Mouse (Mus musculus): ENCODE measurements around the gene Rbfox2. TPM values are rescaled to one million over a fixed set of nuclear protein-coding genes. Genes with fewer than 3 reads are reported as not detected.
A peak's percentile ranks its signal among the peaks of the same experiment; 100 is the strongest.
"Not testable (repeated sequence)": the region's sequence is repeated elsewhere in the genome, so short reads cannot be mapped to it uniquely, and the experiment has no call there.

Gene Rbfox2
- polyA plus RNA-seq, 1 experiment from 2014 or later: 76.2 TPM

DNA sequence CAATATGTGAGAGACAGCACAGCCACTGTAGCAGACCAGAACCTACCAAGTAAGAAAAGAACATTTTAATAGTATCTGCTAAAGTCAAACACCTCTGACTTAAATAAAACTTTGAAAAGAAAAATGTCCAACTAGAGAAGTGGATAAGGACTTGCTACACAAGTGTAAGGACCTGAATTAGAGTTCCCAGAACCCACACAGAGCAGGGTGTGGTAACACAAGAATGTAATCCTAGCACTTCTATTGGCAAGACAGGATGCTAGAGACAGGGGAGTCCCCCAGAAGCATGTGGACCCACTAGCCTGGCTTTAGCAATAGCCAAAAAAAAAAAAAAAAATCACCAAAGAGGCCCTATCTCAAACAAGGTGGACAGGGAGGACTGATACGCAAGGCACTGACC, 26.7 kb downstream of the Rbfox2 start:
- Histone ChIP-seq H3K4me3 (no peak overlapping the region), H3K9me3 (no peaks in the 10 kb centered on the region), H3K4me1 (peaks cover 51% of the 10 kb centered on the region), H3K27ac (no peak overlapping the region), H3K36me3 (no peaks in the 10 kb centered on the region), H3K27me3 (ENCODE audit: insufficient read depth, poor library complexity, severe bottlenecking) (no peaks in the 10 kb centered on the region)
- 72% methylated on average over 1 of the region's 1 CpGs for WGBS
- DNase-seq (ENCODE audit: low spot score): no peak

DNA sequence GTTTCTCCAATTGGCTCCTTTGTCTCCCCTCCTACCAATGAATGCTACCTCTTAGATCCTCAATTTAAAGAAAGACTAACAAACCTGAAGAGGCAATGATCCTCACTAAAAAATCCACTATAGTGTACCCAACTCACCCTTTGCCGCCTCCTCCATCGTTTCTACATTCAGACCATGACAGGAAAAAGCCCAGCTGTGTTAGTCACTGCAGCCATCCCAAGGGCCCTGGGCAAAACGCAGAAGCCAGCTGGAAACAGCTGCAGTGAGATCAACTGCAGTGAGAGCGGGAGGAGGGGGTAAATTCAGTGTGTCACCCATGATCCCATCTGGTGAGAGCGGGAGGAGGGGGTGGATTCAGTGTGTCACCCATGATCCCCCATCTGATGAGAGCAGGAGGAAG, 28.0 kb downstream of the Rbfox2 start:
- Histone ChIP-seq H3K4me3 (no peak overlapping the region), H3K9me3 (no peaks in the 10 kb centered on the region), H3K27ac (no peak overlapping the region), H3K36me3 (no peaks in the 10 kb centered on the region), H3K27me3 (ENCODE audit: insufficient read depth, poor library complexity, severe bottlenecking) (no peaks in the 10 kb centered on the region), H3K4me1 (peaks cover 60% of the 10 kb centered on the region)
- no peak for DNase-seq (ENCODE audit: low spot score)
- 71% methylated on average over 5 of the region's 5 CpGs for WGBS

DNA sequence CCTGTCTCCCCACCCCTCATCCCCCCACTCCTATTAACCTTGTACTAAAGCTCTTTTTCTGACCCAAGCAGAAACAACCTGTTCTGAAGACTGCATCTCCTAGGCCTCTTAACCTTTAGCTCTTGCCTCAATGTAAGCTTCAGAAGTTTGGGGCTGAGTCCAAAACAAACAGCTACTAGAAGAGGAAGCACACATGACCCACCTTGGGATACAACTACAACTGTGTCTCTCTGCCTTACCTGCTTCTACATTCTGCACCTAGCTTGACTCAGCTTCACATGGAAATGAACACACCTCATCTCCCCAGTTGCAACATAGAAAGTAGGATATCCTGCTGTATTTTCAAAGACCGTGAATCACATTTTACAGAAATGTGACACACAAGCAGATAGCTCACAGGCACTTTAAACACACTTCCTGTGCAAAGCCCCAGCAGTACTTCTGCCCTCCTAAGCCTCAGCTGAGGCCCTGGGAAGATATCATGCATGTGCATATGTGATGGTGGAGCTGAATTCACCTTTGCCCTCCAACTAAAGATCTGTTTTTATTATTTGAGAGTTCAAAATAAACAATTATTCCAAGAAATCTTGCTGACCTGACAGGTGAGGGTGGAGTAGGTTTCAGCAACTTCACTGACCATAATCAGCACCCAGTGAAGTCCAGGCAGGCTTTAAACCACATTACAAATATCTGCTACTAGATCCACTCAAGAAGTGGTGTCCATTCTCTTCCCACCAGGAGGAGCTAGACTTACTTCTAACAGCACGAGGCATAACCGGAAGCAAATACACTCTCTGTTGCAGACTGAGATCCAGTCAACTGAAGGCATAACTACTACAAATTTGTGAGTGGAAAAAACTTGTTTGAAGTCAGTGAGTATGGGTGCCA, 29.7 kb downstream of the Rbfox2 start:
- H3K4me3 ChIP-seq: no peak overlapping the region
- no peaks in the 10 kb centered on the region for H3K9me3 ChIP-seq
- 53% methylated on average over 3 of the region's 3 CpGs for WGBS
- H3K27me3 ChIP-seq (ENCODE audit: insufficient read depth, poor library complexity, severe bottlenecking): no peaks in the 10 kb centered on the region
- peaks cover 54% of the 10 kb centered on the region for H3K4me1 ChIP-seq
- DNase-seq (ENCODE audit: low spot score): no peak
- no peaks in the 10 kb centered on the region for H3K36me3 ChIP-seq
- no peak overlapping the region for H3K27ac ChIP-seq

DNA sequence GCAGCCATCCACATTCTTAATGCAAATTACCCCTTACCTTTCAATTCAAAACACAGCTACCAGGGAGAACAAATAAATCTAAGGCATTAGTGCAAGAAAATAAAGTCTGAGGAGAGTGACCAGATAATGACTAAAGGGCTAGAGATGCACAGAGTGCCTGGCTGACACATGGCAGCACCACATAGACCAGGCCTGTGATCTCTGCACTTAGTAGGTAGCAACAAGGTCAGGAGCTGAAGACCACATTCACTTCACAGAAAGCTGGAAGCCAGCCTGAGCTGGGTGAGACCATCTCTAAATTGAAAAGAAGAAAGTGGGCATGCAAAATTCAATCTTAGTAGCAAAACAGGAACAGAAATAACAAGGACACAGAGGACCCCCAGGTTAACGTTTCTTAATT, 30.5 kb downstream of the Rbfox2 start:
- 81% methylated on average over 1 of the region's 1 CpGs for WGBS

DNA sequence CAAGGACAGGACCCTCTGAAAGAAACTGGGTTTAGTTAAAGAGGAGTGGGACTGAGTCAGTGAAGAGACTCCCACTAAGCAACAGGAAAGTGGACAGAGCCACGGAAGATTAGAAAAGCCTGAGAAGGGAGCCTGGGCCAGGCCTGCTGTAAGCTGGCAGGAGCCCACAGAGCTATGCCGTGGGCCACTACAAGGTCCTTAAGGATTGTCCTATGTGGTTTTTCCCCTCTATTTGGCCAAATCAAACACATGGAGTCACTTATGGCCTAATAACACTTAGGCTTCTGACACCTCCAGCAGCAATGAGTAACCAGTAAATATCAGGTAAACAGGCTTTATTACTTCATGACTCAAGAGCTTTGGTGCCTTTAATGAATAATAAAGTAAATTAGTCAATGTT, 31.2 kb downstream of the Rbfox2 start:
- WGBS: 78% methylated on average over 2 of the region's 2 CpGs
- DNase-seq (ENCODE audit: low spot score): no peak
- Histone ChIP-seq H3K9me3 (no peaks in the 10 kb centered on the region), H3K36me3 (no peaks in the 10 kb centered on the region), H3K4me3 (no peak overlapping the region), H3K27me3 (ENCODE audit: insufficient read depth, poor library complexity, severe bottlenecking) (no peaks in the 10 kb centered on the region), H3K4me1 (peaks cover 47% of the 10 kb centered on the region), H3K27ac (no peak overlapping the region)

More for the DNA sequence above, 30.5 kb downstream of the Rbfox2 start:
- Histone ChIP-seq H3K27me3 (ENCODE audit: insufficient read depth, poor library complexity, severe bottlenecking) (no peaks in the 10 kb centered on the region), H3K9me3 (no peaks in the 10 kb centered on the region), H3K27ac (no peak overlapping the region), H3K36me3 (no peaks in the 10 kb centered on the region), H3K4me1 (peaks cover 53% of the 10 kb centered on the region), H3K4me3 (no peak overlapping the region)
- no peak for DNase-seq (ENCODE audit: low spot score)

DNA sequence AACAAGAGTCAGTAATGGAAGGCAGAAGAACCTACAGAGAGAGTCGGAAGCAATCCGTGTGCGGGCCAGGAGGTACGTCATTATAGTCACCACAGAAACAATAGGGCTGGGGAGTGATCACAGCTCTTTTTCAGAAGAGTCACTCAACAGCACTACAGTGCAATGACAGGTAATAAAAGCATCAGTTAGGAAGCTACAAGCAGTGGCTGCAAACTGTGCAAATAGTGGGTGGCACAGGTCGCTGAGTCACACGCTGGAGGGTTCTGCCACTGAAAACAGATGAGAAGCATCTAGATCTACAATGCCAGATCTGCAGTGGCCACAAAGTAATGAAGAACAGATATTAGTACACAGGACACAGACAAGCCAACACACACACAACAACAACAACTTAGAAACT, 32.9 kb downstream of the Rbfox2 start:
- H3K4me3 ChIP-seq: no peak overlapping the region
- H3K27me3 ChIP-seq (ENCODE audit: insufficient read depth, poor library complexity, severe bottlenecking): no peaks in the 10 kb centered on the region
- H3K9me3 ChIP-seq: no peaks in the 10 kb centered on the region
- no peaks in the 10 kb centered on the region for H3K36me3 ChIP-seq
- WGBS: 83% methylated on average over 6 of the region's 6 CpGs
- DNase-seq (ENCODE audit: low spot score): no peak
- no peak overlapping the region for H3K27ac ChIP-seq
- peaks cover 42% of the 10 kb centered on the region for H3K4me1 ChIP-seq

DNA sequence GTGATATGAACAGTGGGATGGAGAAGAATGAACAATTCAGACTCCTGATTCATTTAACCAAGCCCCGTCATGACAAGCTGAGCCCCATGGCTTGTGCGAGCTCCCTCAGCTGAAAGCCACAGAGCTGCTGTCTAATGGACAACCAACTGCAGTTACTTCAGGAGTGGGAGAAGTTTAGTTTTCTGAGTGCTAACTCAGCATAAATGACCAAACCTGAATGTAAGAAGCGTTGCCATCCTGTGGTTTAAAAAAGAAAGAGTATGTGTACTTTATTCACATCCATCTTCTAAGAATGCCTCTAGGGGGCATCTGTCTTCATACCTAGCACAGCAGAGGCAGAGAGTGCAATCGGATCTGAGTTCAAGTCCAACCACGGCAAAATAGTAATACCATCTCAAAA, 35.5 kb downstream of the Rbfox2 start:
- Histone ChIP-seq H3K4me1 (peaks cover 47% of the 10 kb centered on the region), H3K27me3 (ENCODE audit: insufficient read depth, poor library complexity, severe bottlenecking) (no peaks in the 10 kb centered on the region), H3K4me3 (no peak overlapping the region), H3K36me3 (no peaks in the 10 kb centered on the region), H3K27ac (no peak overlapping the region), H3K9me3 (no peaks in the 10 kb centered on the region)
- no peak for DNase-seq (ENCODE audit: low spot score)
- WGBS: 92% methylated on average over 5 of the region's 5 CpGs

DNA sequence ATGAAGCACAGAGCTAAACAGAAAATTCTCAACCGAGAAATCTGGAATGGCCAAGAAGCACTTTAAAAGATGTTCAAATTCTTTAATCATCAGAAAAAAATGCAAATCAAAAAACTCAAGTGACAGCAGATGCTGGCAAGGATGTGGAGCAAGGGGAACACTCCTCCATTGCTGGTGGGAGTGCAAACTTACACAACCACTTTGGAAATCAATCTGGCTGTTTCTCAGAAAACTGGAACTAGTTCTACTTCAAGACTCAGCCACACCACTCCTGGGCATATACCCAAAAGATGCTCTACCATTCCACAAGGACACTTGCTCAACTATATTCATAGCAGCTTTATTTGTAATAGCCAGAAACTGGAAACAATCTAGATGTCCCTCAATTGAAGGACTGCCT, 37.3 kb downstream of the Rbfox2 start:
- H3K9me3 ChIP-seq; H3K4me3 ChIP-seq; H3K27ac ChIP-seq; H3K27me3 ChIP-seq (ENCODE audit: insufficient read depth, poor library complexity, severe bottlenecking); DNase-seq (ENCODE audit: low spot score); H3K36me3 ChIP-seq: not testable (repeated sequence)
- WGBS: 88% methylated on average over 1 of the region's 1 CpGs
- peaks cover 48% of the 10 kb centered on the region for H3K4me1 ChIP-seq

DNA sequence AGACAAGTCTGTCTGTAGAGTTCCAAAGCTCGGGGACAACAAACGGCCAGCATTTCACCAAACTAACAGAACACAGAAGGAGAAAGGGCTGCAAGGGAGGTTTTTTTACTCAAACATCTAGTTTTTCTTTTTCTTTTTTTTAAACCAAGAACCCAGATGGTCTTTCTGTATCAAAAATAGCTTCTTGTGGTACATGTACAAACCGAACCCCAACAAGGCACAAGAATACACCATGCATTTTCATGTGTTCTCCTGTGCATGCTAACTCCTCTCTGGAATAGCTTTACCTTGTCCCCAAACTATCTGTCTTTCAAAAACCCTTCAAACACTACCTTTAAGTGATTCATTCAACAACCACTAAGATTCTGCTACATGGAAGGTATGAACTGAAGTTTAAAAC, 38.4 kb downstream of the Rbfox2 start:
- WGBS: 85% methylated on average over 3 of the region's 3 CpGs
- Histone ChIP-seq H3K36me3 (no peaks in the 10 kb centered on the region), H3K27ac (no peak overlapping the region; the same call in 1 of the 2 replicates), H3K9me3 (no peaks in the 10 kb centered on the region), H3K4me1 (peaks cover 39% of the 10 kb centered on the region), H3K4me3 (no peak overlapping the region), H3K27me3 (ENCODE audit: insufficient read depth, poor library complexity, severe bottlenecking) (no peaks in the 10 kb centered on the region)
- DNase-seq (ENCODE audit: low spot score): no peak

DNA sequence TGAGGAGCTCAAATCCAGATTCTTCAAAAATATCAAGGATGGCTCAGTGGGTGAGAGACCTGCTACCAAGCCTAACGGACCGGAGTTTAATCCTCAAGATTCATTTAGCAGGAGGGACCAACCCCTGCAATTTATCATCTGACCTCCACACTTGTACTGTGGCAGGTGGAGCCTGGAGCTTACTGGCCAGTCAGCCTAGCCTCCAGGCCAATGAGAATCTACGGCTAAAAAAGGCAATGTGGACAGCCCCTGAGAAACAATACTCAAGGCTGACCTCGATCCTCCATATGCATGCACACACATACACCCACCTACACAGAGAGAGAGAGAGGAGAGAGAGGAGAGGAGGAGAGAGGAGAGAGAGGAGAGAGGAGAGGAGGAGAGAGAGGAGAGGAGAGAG, 41.5 kb downstream of the Rbfox2 start:
- Histone ChIP-seq H3K9me3 (no peaks in the 10 kb centered on the region), H3K36me3 (no peaks in the 10 kb centered on the region), H3K27me3 (ENCODE audit: insufficient read depth, poor library complexity, severe bottlenecking) (no peaks in the 10 kb centered on the region), H3K4me3 (no peak overlapping the region), H3K4me1 (peaks cover 39% of the 10 kb centered on the region), H3K27ac (peak overlapping the region; percentile 60)
- DNase-seq (ENCODE audit: low spot score): peak; percentile 81
- 31% methylated on average over 4 of the region's 4 CpGs for WGBS

DNA sequence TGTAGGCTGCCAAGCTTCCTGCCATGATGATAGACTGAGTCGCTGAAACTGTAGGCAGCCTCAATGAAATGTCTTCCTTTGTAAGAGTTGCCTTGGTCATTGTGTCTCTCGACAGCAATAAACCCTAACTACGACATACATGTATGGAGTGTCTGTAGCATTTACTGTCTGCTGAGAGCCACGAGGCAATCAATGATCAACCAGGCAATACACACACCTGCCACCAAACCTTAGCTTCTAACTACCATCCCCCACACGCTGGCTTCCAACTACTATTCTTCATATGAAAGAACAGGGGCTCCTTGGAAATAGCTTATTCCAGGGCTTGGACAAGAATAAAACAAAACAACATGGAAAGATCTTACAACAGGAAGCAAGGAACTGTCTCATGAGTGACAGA, 42.5 kb downstream of the Rbfox2 start:
- H3K36me3 ChIP-seq: no peaks in the 10 kb centered on the region
- H3K4me3 ChIP-seq: no peak overlapping the region
- H3K27me3 ChIP-seq (ENCODE audit: insufficient read depth, poor library complexity, severe bottlenecking): no peaks in the 10 kb centered on the region
- H3K4me1 ChIP-seq: peaks cover 39% of the 10 kb centered on the region
- WGBS: 89% methylated on average over 5 of the region's 5 CpGs
- no peak overlapping the region for H3K27ac ChIP-seq
- no peaks in the 10 kb centered on the region for H3K9me3 ChIP-seq
- no peak for DNase-seq (ENCODE audit: low spot score)

DNA sequence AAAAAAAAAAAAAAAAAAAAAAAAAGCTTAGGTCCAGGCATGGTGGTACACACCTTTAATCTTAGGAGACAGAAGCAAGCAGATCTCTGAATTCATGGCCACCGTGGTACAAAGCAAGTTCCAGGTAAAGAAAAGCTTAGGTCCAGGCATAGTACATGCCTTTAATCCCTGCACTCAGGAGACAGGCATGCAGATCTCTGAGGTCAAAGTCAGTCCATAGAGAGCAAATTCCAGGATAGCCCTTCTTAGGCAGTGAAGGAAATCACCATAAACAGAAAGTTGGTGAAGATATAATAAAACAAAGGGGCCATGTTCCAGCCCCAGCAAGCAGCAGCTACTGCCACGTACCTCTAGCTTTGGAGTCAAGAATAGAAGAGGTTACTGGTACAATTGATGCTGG, 44.0 kb downstream of the Rbfox2 start:
- WGBS: 91% methylated on average over 2 of the region's 2 CpGs
- Histone ChIP-seq H3K27me3 (ENCODE audit: insufficient read depth, poor library complexity, severe bottlenecking) (no peaks in the 10 kb centered on the region), H3K9me3 (no peaks in the 10 kb centered on the region), H3K36me3 (no peaks in the 10 kb centered on the region), H3K27ac (no peak overlapping the region), H3K4me1 (peaks cover 40% of the 10 kb centered on the region), H3K4me3 (no peak overlapping the region)
- DNase-seq (ENCODE audit: low spot score): no peak

DNA sequence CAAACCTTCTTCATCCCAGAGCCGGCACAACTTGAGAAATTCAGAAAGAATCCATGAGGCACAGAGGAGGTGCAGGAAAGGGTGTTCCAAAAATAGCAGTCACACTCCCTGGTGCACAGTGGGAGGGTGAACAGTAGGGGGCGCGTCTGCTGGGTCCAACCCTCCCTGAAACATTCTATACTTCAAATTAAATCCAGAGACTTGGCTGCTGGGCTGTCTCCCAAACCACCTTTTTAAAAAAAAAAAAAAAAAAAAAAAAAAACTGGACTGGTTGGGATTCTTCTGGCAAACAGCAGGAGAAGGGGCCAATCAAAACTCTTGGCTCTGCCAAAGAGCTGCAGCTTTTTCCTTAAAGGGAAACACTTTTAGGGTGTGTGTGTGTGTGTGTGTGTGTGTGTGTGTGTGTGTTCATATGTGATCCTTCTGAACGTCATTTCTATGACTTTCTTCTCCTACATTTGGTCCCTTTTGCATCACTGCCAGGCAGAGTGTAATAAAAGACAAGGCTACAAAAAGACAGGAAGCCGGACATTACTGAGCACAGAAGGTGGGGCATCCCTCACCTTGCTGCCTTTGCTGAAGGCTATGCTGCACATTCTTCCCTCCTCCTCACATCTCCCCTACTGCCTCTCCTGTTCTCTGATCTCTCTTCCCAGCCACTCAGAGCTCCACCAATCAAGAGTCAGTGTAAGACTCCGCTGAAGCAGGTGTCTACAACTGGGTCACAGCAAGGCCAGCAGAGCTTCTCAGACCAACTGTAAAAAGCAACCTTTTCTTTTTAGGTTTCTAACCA, 49.2 kb downstream of the Rbfox2 start:
- peak; percentile 83 for DNase-seq (ENCODE audit: low spot score)
- H3K27ac ChIP-seq: peak overlapping the region; percentile 65
- no peaks in the 10 kb centered on the region for H3K36me3 ChIP-seq
- H3K4me3 ChIP-seq: peak overlapping the region; percentile 22; the same call in 1 of the 2 replicates
- H3K9me3 ChIP-seq: no peaks in the 10 kb centered on the region
- 23% methylated on average over 6 of the region's 6 CpGs for WGBS
- H3K27me3 ChIP-seq (ENCODE audit: insufficient read depth, poor library complexity, severe bottlenecking): no peaks in the 10 kb centered on the region
- H3K4me1 ChIP-seq: peaks cover 54% of the 10 kb centered on the region
